Mouse (Mus musculus) right cerebral cortex, postnatal 4 days (tissue): ENCODE results near the gene Myo18a.
A peak's percentile ranks its signal among the peaks of the same experiment; 100 is the strongest.

ENCODE experiments used
- DNase-seq: peaks from one replicate; pipeline ENCODE4 v3.0.0-alpha.2; 2022

Myo18a gene

DNA sequence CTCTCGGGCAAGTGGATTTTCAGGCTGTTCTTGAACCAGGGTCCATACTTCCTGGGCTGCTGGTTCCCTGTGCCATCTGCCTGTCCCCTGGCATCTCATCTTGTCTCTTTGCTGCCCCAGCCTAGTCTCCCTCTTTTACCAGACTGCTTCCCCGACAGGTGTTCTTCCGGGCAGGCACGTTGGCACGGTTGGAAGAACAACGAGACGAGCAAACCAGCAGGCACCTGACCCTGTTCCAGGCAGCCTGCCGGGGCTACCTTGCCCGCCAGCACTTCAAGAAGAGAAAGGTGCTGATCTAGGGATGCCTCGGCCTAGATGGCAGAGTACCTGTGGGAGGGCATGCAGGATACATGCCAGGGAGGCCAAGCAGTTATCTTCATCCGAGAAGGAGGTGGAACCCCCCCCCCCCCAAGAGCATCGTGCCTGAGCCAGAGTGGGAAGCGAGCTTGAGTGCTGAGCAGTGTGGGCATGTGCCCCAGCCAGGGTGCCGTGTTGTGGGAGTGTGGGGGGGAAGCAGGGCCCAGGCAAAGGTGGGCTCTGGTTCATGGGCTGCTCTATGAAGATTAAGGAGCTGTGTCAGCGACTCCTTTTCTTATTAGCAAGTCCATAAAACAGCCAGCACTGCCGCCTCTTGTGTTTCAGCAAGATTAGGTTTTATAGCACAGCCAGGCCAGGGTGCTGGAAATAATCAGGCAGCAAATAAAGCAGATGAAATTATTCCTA, 77.6 kb downstream of the Myo18a start:
- no peak for DNase-seq

DNA sequence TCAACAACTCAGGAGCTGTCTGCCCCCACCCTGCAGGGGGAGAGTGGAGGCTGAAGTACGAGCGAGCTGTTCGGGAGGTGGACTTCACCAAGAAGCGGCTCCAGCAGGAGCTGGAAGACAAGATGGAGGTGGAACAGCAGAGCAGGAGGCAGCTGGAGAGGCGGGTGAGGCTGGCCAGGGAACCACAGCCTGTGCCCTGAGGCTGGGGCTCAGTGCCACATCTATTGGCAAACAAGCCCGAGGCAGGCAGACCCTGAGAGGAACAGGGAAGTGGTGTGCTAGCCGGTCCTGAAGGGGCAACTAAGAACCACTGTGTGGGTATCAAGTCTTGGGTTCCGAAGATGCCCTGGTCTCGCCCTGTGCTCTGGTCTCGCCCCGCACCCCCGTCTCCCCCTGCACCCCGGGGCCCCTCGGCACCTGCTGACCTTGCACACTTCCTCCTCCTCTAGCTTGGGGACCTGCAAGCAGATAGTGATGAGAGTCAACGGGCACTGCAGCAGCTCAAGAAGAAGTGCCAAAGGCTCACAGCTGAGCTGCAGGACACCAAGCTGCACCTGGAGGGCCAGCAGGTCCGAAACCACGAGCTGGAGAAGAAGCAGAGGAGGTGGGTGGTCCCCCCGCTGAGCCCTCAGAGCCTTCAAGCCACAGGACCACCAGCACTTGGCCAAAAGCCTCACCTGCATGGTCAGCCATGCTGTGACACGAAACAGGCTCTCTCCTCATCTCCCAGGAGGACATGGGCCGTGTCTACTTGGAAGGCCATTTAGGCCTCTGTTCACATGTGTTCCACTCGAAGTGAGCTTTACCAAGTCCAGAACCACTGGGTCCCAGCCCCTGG, 80.2 kb downstream of the Myo18a start:
- no peak for DNase-seq

DNA sequence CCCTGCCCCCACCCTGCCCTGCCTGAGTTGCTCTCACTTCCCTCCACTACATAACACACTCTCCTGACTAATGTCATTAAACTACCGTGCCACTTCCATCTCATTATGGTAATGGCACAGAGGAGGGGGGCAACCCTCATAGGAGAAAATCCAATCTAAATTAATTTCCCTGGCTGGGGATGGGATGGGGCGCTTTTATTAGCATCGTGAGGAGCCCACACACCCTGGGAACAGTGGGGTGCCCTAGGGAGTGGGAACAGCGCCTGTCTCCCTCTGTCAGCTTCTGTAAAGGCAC, 80.8 kb downstream of the Myo18a start:
- DNase-seq: no peak

DNA sequence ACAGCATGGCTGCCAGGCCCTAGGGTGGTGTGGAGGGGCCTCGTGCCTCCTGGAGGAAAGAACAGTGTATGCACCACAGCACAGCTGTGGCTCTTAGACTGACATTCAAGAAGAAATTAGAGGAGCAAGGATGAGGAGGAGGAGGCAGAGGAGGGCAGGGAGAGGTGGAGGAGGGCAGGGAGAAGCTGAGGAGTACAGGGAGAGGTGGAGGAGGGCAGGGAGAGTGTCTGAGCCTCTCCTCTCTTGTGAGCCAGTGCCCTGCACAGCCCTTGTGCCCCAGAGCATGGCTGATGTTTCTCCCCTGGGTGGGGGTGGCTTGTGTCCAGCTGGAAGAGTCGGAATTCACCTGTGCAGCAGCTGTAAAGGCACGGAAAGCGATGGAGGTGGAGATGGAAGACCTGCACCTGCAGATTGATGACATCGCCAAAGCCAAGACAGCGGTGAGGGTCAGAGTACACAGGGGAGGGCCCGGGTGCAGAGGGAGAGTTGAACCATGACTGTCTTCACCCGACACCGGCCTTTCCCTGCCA, 84.6 kb downstream of the Myo18a start:
- DNase-seq: no peak

DNA sequence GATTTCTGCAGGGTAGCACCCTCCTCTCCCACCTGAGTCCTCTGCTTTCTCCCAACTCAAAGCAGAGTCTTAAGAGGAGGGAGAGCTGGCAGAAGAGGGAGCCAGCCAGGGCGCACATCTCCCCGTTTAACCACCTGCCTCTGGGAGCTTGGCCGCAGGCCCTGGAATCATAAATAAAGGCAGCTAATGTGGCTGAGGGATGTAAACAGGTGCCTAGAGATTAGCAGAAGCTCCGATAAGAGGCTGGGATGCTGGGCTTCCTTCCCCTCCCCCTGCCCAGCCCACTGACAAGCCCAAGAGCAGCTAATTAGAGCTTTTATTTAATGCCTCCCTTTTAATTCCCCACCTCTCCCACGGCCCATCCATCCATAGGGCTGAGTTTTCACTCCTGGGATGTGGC, 85.1 kb downstream of the Myo18a start:
- DNase-seq: no peak

DNA sequence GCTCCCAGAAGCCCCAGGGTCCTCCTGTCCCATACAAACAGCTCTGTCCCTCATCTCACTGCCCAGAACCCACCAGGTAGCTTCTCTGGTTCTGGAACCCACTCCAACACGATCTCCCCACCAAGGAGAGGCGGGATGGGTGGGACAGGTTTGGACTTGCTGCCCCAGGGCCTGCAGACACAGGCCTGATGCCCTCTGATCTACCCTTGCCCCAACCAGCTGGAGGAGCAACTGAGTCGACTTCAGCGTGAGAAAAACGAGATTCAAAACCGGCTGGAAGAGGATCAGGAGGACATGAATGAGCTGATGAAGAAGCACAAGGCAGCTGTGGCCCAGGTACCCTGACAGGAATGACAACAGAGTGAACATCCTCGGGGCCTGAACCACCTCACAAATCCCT, 86.1 kb downstream of the Myo18a start:
- no peak for DNase-seq

DNA sequence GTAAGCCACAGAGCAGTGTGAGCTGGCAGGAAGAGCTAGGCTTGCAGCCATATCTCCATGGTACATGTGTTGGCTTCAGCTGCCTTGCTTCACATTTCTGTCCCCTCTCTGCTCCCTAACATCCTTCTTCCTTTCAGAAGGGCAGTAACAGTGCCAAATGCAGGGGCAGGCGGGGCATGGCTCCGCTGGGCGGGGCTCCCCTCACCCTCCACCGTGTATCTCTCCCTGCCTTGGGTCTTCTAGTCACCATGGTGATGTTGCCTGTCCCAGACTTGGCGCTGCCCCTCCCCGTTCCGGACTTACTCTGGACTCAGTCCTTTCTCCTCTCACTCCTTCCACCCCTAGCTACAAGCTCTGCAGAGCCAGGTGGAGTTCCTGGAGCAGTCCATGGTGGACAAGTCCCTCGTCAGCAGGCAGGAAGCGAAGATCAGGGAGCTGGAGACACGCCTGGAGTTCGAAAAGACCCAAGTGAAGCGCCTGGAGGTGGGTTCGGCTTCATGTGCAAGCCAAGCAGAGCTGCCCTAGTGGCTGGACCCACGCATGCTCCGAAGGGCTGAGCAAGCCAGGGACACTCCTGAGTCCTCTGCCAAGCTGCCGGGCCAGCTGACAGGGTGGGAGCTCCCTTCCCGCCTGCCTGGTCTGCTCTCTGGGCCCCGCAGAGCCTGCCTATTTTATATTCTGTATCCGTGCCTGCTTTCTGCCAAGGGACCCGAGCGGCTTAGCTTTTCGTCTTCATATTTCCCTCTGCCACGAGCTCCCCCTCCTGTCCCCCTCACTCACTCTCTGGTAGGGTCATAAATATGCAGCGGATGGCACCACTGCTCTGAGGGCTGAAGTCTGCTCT, 87.6 kb downstream of the Myo18a start:
- DNase-seq: peak; percentile 68

DNA sequence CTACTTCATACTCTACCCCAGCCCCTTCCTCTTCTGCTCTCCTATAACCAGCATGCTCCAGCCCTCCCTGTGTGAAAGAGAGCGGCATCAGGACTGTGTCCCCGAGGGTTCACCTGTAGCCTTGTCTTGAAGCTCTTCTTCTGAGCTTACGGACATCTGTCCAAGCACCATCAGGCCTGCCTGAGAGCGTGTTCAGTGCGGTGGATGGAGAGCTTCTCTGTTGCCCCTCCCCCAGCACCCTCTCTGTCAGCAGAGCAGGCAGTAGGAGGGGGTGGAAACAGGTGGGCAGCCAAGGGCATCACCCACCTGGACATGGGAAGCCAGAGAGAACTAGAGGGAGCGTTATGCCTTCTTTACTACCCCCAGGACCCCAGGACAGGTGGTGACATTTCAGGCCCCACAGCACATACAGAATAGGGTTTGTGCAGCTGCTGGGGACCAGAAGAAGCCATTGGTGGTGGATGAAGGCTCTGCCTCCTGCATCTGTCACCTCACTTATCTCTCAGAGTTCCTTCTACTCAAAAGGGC, 88.5 kb downstream of the Myo18a start:
- DNase-seq: no peak

DNA sequence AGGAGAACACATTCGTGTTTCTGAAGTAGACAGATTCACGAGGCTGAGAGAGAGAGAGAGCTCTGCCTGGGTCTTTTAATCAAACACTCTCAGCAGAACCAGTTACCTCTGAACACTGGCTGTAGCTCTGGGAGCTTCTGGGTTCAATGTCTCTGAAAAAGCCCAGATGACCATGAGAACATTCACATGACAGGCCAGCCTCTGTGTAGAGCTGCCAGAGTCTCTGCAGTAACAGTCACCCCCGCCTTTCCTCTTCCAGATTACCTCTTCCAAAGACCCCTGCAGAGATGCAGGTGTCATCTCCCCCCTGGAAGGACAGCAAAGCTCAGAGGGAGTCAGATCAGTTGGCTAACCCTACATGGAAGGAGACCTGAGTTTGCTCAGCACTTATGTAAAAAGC, 89.1 kb downstream of the Myo18a start:
- DNase-seq: no peak

DNA sequence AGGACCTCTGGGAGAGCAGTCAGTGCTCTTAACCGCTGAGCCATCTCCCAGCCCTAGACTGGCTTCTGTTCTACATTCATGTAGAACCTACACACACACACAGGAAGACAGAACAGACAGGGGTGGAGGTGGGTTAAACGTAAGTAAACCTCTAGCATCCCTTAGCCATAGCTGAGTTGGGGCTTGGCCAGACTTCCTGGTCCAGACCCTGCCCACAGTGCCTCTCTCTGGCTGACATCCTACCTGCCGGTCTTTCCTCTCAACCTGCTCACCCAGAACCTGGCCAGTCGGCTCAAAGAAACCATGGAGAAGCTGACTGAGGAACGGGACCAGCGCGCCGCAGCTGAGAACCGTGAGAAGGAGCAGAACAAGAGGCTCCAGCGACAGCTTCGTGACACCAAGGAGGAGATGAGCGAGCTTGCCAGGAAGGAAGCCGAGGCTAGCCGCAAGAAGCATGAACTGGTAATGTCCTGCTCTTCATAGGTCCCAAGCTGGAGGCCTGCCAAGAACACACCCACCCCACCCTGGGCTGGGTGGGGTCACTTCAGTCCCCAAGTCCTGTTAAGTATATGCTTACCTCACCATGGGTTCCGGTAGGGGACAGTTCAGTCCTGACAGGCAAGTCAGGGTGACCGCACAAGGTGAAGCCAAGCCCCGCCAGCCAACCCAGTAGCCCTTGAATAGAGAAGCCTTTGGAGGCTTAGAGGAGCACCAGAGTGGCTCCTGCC, 90.1 kb downstream of the Myo18a start:
- no peak for DNase-seq

DNA sequence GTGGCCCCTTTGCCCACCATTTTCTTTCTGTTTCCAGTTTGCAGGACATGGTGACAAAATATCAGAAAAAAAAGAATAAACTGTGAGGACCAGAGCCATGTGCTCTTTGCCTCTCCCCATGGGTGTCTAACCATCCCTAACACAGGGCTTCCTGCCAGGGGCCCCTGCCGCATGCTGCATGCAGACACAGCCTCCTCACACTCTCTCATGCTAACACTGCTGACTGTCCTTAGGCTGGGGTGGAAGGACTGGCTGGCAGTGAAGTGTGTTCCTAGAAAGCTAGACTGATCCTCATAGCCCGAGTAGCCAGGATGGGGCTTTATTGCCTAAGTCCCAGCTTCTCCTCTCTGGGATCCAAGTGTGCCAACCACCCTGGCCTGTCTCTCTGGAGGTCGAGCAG, 91.6 kb downstream of the Myo18a start:
- no peak for DNase-seq

DNA sequence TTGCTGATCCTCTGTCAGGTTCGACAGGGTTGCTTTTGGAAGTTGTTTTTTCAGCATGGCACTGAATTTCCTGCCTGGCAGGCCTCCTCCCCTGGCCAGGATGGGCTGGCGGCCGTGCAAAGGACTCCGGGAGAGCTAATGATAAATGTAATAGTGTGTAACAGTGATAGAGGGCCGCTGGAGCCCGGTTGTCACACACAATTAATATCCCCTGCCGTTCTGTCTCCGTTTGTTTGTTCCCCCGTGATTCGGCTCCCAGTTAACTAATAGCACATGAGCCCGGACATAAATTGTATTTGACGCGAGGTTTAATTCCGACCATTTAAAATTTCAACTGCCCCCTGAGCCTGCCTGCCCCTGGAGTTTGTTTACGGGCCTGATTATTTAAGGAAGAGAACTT, 92.3 kb downstream of the Myo18a start:
- no peak for DNase-seq

DNA sequence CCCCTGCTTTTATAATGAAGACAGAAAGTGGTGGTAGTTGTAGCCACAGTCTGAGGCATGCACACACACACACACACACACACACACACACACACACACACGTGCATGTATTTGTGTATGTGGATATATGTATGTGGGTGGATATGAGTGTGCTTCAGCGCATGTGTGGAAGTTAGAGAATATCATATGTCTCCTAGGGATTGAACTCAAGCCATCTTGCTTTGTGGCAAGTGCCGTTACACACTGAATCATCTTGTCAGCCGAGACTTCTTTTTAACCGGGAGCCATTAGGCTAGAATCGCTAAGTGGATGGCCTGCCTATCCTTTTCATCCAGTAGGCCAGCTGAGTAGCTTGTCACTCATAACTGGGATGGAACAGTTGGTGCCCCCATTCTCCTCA, 94.0 kb downstream of the Myo18a start:
- no peak for DNase-seq

DNA sequence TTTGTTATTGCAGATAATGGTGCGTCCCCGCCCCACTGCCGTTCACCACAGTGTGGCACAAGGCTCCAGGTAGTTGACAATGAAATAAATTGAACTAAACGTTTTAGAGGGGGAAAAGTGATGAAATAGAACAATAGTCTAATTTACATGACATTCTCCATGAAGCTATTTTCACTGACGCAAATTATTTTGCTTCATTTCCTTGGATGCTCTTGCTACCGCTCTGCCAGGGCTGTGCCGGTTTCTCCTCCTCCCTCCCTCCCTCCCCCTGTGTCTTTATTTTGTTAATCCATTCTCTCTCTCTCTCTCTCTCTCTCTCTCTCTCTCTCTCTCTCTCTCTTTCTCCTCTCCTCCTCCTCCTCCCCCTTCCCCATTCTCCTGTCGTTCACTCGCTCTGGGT, 95.5 kb downstream of the Myo18a start:
- DNase-seq: no peak

DNA sequence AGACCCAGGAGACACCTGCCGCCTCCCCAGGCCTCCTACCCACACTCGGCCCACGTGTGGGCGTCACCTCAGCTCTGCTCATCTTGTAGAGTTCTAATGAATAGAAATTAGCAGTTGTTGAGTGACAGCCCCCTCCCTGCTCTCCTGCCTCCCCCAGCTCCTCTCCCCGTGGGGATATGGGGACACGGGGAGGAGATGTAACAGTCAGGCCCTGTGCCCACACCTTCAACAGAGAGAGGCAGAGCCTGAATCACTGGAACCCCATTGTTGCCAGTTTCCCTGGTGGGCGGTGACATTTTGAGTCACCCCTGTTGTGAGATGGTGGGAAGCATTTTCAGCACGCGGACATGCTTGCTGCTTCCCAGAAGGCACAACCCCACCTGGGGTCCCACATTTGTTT, 97.9 kb downstream of the Myo18a start:
- DNase-seq: no peak

DNA sequence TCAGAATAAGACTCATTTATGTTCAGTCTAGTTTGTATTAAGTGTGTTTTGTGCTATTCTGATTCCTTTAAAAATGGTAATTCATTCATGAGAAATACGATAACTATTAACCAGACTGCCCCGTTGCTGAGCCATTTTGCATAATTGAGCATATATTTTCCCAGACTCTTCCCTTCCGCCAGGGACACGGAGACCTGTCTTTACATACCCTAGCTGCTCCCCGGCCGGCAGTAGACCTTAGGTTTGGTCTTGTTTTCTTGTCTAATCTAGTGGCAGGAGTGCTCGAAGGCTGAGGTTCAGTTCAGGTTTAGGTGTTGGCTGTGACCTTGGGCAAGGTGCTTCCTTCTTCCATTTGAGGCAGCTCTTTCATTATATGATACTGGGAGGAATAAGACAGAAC, 99.8 kb downstream of the Myo18a start:
- no peak for DNase-seq

DNA sequence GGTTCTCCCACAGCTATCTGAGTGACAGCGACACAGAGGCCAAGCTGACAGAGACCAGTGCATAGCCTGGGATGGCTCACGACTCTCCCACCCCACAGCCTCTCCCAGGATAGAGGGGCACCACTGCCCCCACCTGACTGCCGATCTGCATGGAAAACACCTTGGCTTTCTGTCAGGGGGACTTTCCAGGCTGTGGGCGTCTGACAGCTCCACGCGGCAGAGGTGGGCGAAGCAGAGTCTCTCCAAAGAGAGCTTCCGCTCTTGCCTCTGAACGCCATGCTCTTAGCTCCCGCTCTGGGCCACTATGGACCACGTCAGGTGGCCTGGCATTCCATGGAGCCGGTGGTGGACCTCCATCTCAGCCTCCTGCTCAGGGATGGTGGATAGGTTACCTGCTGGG, 101.7 kb downstream of the Myo18a start:
- DNase-seq: no peak

DNA sequence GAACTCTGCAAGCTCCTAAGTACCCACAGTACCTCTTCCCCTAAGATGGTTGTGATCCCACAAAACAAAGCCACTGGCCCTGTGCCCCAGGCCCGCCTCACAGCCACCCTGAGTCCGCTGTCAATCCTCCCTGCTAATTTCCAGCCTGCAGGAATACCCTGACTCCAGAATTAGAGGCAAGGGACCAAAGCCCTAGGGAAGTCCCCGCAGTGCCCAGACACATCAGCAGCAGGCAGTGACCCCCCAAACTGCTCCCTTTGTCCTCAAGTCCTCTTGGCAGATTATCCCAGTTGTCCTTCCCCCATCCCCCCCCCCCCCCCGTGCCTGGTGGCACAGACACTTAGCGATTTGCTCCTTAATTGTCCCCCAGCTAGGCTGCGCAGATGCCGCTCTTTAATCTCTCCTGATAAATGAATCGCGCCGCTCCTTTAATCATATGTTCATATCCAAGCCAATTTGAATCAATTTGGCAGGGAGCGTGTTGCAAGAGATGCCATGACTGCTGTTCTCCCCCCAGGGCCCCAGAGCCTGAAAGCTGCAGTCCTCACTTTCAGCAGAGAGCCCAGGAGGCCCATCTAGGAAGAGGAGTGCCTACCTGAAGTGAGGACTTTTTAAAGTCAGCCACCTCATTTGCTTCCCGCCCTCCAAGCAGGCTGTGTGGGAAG, 104.5 kb downstream of the Myo18a start:
- DNase-seq: no peak

DNA sequence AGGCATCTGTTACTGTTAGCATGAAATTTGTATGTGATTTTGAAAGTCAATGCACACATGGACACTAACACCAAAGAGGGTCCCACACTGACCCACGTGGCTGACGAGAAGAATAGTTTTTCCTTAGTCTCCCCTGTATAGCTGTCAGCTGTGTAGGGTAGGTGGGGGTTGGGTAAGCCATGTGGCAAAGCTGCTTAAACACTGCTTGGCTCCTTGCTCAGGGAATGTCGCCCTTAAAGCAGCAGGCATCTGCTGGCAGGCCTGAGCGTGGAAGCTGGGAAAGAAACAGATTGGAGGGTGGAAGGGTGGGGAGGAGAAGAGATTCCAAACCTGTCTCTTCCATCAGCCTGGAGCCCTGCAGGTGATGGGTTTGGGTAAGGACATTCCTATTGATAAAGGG, 108.4 kb downstream of the Myo18a start:
- DNase-seq: peak; percentile 64

DNA sequence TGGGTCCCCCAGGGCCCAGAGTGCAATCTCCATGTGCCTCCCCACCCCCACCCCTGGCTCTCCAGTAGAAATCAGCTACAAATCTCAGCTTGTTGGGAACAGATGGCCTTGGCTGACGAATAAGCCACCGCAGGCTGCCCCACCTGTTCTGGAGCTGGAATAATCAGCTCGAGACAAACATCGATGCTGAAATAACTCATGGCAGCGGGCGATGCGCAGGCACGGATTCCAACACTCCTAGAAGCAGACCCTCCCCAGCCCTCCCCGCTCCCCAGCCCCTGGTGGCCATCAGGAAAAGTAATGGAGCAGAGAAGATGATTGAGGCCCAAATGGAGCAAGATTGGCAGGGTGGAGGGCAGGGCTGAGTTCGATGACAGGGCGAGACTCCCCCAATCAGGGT, 109.2 kb downstream of the Myo18a start:
- DNase-seq: peak; percentile 61

DNA sequence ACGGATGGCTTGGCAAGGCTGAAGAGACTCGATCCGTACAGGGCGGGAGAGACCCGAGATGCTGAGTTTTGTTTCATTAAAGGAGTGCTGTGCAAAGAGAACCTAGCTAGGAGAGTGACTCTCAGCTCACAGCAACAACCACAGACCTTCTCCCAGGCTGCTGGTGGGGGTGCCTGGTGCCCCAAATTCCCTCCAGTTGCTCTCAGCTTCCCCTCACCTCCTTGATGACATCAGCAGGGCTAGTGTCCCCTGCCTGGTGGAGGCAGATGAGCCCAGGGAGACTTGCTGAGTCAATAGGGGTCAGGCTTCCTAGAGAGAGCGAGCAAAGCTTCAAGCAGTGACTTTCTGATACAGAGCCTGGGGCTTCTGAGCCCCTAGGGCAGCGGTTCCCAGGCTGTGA, 109.6 kb downstream of the Myo18a start:
- DNase-seq: no peak

DNA sequence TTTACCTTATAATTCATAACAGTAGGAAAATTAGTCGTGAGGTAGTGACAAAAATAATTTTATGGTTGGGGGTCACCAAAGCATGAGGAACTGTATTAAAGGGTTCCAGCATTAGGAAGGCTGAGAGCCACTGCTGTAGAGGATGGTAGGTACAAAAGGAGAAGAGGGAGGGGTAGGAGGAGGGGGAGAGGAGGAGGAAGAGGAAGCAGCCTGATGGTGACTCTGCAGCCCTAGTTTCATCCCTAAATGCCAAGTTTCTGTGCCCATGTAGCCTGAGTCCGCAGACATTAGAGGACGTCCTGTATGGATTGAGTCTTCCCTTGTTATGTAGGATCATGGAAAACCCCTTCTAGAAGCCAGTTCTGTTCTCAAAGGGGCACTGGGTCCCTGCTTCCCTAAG, 110.1 kb downstream of the Myo18a start:
- no peak for DNase-seq
